Mouse (Mus musculus): ENCODE data around the gene Lima1. TPM values are rescaled to one million over a fixed set of nuclear protein-coding genes. Genes with fewer than 3 reads are reported as not detected.
"Not testable (repeated sequence)": the region's sequence is repeated elsewhere in the genome, so short reads cannot be mapped to it uniquely, and the experiment has no call there.

Gene Lima1
- polyA plus RNA-seq, 1 experiment from 2014 or later, result 19.9 TPM

DNA sequence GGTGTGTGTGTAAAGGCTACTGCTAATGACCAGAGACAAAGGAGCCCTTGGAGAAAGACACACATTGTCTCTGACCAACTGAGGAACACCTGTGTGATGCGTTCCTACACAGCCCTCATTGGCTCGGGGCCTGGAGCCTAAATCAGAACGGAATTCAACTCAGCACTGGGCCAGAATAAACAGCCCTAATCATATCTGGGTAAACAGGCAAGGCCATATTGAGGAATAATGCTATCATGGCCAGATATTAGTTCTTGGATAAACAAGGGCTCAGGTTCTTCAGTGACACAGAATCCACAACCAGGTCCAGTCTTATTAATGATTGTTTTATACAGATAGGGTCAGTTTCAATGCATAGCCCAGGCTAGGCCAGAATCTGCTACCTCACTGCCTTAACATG, 84.3 kb downstream of the Lima1 start:
- Histone ChIP-seq H3K27ac (ENCODE audit: low read length) (no peak overlapping the region), H3K9me3 (replicated peaks; ENCODE audit: control insufficient read depth, low read length) (no peaks in the 10 kb centered on the region), H3K4me2 (ENCODE audit: low read depth, low read length) (no peak overlapping the region), H3K27me3 (ENCODE audit: control insufficient read depth, insufficient read depth, low read length) (no peaks in the 10 kb centered on the region), H3K4me3 (ENCODE audit: low read length) (no peak overlapping the region), H3K36me3 (ENCODE audit: control insufficient read depth, insufficient read depth) (peaks cover 19% of the 10 kb centered on the region), H3K9ac (ENCODE audit: low read length) (no peak overlapping the region), H3K4me1 (ENCODE audit: control insufficient read depth, insufficient read depth, low read length) (0 out of 2 replicates have a peak, but pooled peaks cover 2% of the 10 kb centered on the region)
- ATAC-seq (replicated peaks; ENCODE audit: extremely low read depth, insufficient read depth, low FRiP score), result no peak
- 67% methylated on average over 3 of the region's 3 CpGs for whole genome bisulfite sequencing

GRCm38 (mm10) chr15:99790464-99790863, 84.8 kb downstream of the Lima1 start:
- Histone ChIP-seq H3K9me3 (replicated peaks; ENCODE audit: control insufficient read depth, low read length) (no peaks in the 10 kb centered on the region), H3K36me3 (ENCODE audit: control insufficient read depth, insufficient read depth) (peaks cover 16% of the 10 kb centered on the region), H3K9ac (ENCODE audit: low read length) (no peak overlapping the region), H3K27me3 (ENCODE audit: control insufficient read depth, insufficient read depth, low read length) (no peaks in the 10 kb centered on the region), H3K4me2 (ENCODE audit: low read depth, low read length) (no peak overlapping the region), H3K27ac (ENCODE audit: low read length) (no peak overlapping the region), H3K4me3 (ENCODE audit: low read length) (no peak overlapping the region), H3K4me1 (ENCODE audit: control insufficient read depth, insufficient read depth, low read length) (0 out of 2 replicates have a peak, but pooled peaks cover 2% of the 10 kb centered on the region)
- no peak for ATAC-seq (replicated peaks; ENCODE audit: extremely low read depth, insufficient read depth, low FRiP score)
- 93% methylated on average over 6 of the region's 6 CpGs for WGBS

DNA sequence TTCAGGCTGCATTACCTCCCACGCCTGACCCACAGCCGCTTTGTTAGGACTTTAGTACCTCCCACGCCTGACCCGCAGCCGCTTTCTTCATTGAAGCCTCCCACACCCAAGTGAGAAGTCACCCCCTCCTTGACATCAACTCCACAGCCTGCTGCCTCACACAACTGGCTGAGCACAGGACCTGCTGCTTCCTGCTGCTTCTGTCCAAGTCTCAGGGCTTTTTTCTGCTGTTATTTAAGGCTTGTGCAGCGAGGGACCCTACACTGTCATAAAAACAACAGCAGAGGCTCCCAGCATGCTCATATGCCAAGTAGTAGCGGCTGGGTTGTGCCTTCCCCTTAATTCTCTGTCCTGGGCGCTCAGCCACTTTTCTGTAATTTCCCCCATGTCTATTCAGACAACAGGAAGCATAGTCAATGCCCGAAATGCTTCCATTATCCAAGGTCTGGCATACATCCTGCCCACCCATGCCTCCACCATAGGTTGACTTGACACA, 87.6 kb downstream of the Lima1 start:
- Histone ChIP-seq H3K36me3 (ENCODE audit: control insufficient read depth, insufficient read depth) (peaks cover 18% of the 10 kb centered on the region), H3K27ac (ENCODE audit: low read length) (peak overlapping the region; percentile 47)
- ATAC-seq (replicated peaks; ENCODE audit: extremely low read depth, insufficient read depth, low FRiP score), result no peak

DNA sequence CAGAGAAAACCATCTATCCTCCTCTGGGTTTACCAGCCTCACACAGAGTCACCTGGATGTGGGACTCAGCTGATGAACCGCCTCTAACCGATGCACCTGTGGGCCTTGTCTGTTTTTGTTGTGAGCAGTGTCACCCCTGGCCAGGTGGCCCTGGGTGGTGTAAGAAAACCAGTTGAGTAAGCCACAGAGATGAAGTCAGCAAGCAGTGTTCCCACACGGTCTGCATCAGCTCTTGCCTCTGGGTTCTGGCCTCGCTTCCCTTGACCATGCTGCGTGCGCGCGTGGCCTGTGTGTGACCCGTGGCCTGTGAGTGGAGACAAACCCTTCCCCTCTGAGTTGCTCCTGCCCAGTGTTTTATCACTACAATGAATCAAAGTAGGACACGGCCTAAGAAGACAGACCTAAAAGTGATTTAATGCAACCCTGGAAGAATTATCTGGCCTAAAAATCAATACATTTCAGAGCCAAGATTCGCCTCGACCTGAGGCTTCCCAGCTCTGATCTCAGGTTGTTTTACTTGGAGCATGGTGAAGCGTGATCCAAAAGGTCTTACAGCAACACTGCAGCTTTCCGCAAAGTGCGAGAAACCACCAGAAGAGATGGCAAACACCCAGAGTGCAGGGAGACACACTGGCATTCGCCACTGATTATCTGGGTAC, 96.5 kb downstream of the Lima1 start:
- H3K27ac ChIP-seq (ENCODE audit: low read length), result no peak overlapping the region
- ATAC-seq (replicated peaks; ENCODE audit: extremely low read depth, insufficient read depth, low FRiP score), result 0 out of 2 replicates have a peak, but pooled peaks have one; percentile 18
- no peaks in the 10 kb centered on the region for H3K4me1 ChIP-seq (ENCODE audit: control insufficient read depth, insufficient read depth, low read length)
- H3K4me2 ChIP-seq (ENCODE audit: low read depth, low read length), result no peak overlapping the region
- H3K9me3 ChIP-seq (replicated peaks; ENCODE audit: control insufficient read depth, low read length), result no peaks in the 10 kb centered on the region
- H3K27me3 ChIP-seq (ENCODE audit: control insufficient read depth, insufficient read depth, low read length), result no peaks in the 10 kb centered on the region
- no peak overlapping the region for H3K4me3 ChIP-seq (ENCODE audit: low read length)
- peaks cover 24% of the 10 kb centered on the region for H3K36me3 ChIP-seq (ENCODE audit: control insufficient read depth, insufficient read depth)
- no peak overlapping the region for H3K9ac ChIP-seq (ENCODE audit: low read length)
- WGBS, result 89% methylated on average over 16 of the region's 16 CpGs

More for the DNA sequence above, 87.6 kb downstream of the Lima1 start:
- no peaks in the 10 kb centered on the region for H3K9me3 ChIP-seq (replicated peaks; ENCODE audit: control insufficient read depth, low read length)
- H3K27me3 ChIP-seq (ENCODE audit: control insufficient read depth, insufficient read depth, low read length), result no peaks in the 10 kb centered on the region
- WGBS, result 62% methylated on average over 9 of the region's 9 CpGs
- H3K4me2 ChIP-seq (ENCODE audit: low read depth, low read length), result no peak overlapping the region
- H3K4me1 ChIP-seq (ENCODE audit: control insufficient read depth, insufficient read depth, low read length), result 0 out of 2 replicates have a peak, but pooled peaks cover 2% of the 10 kb centered on the region
- no peak overlapping the region for H3K9ac ChIP-seq (ENCODE audit: low read length)
- no peak overlapping the region for H3K4me3 ChIP-seq (ENCODE audit: low read length)

- no peak overlapping the region for H3K4me3 ChIP-seq (ENCODE audit: low read length)
- H3K4me1 ChIP-seq (ENCODE audit: control insufficient read depth, insufficient read depth, low read length), result no peaks in the 10 kb centered on the region
- no peak overlapping the region for H3K9ac ChIP-seq (ENCODE audit: low read length)
- no peak for ATAC-seq (replicated peaks; ENCODE audit: extremely low read depth, insufficient read depth, low FRiP score)
- no peaks in the 10 kb centered on the region for H3K9me3 ChIP-seq (replicated peaks; ENCODE audit: control insufficient read depth, low read length)
- peaks cover 21% of the 10 kb centered on the region for H3K36me3 ChIP-seq (ENCODE audit: control insufficient read depth, insufficient read depth)
- no peak overlapping the region for H3K27ac ChIP-seq (ENCODE audit: low read length)
- 34% methylated on average over 7 of the region's 7 CpGs for WGBS
- H3K4me2 ChIP-seq (ENCODE audit: low read depth, low read length), result no peak overlapping the region
- H3K27me3 ChIP-seq (ENCODE audit: control insufficient read depth, insufficient read depth, low read length), result no peaks in the 10 kb centered on the region
Observed at GRCm38 (mm10) chr15:99778148-99778547, 97.1 kb downstream of the Lima1 start.

DNA sequence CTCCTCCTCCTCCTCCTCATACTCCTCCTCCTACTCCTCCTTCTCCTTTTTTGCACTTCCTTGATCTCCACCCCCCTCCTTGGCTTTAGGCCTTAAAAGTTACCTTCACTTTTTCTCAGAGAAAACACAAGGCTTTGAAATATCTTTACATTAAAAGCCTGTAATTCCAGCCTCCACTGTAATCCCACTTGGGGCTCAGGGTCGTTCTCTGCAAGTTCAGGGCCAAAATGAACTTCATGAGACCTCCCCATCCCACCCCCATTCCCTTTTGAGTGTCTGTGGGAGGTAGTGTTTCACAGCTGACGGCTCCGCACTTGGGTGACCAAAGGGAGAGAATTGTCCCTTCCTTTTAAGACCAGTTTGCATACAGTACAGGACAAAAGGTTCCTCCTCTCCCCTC, 102.3 kb downstream of the Lima1 start:
- 47% methylated on average over 3 of the region's 3 CpGs for WGBS
- Histone ChIP-seq H3K4me2 (ENCODE audit: low read depth, low read length) (peak overlapping the region; percentile 73), H3K4me3 (ENCODE audit: low read length) (no peak overlapping the region), H3K9me3 (replicated peaks; ENCODE audit: control insufficient read depth, low read length) (no peaks in the 10 kb centered on the region), H3K27ac (ENCODE audit: low read length) (peak overlapping the region; percentile 35; the same call in 1 of the 2 replicates), H3K4me1 (ENCODE audit: control insufficient read depth, insufficient read depth, low read length) (0 out of 2 replicates have a peak, but pooled peaks cover 4% of the 10 kb centered on the region), H3K27me3 (ENCODE audit: control insufficient read depth, insufficient read depth, low read length) (no peaks in the 10 kb centered on the region), H3K9ac (ENCODE audit: low read length) (no peak overlapping the region), H3K36me3 (ENCODE audit: control insufficient read depth, insufficient read depth) (no peaks in the 10 kb centered on the region)
- ATAC-seq (replicated peaks; ENCODE audit: extremely low read depth, insufficient read depth, low FRiP score), result no peak

DNA sequence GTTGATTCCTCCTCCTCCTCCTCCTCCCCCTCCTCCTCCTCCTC, 102.6 kb downstream of the Lima1 start, which contains the start of gene Cers5:
TSS of gene Cers5 (minus strand) at position 5 of the 44 bp plus-strand sequence.
- H3K4me1 ChIP-seq (ENCODE audit: control insufficient read depth, insufficient read depth, low read length); ATAC-seq (replicated peaks; ENCODE audit: extremely low read depth, insufficient read depth, low FRiP score); H3K27me3 ChIP-seq (ENCODE audit: control insufficient read depth, insufficient read depth, low read length); H3K36me3 ChIP-seq (ENCODE audit: control insufficient read depth, insufficient read depth); H3K9me3 ChIP-seq (replicated peaks; ENCODE audit: control insufficient read depth, low read length): not testable (repeated sequence)
- peak within 1 kb of the TSS; percentile 73 for H3K4me2 ChIP-seq (ENCODE audit: low read depth, low read length)
- peak within 1 kb of the TSS; percentile 80 for H3K27ac ChIP-seq (ENCODE audit: low read length)
- peak within 1 kb of the TSS; percentile 86 for H3K9ac ChIP-seq (ENCODE audit: low read length)
- H3K4me3 ChIP-seq (ENCODE audit: low read length), result peak within 1 kb of the TSS; percentile 69

GRCm38 (mm10) chr15:99772277-99772880, 102.9 kb downstream of the Lima1 start:
- H3K4me3 ChIP-seq (ENCODE audit: low read length), result peak overlapping the region; percentile 69
- H3K9ac ChIP-seq (ENCODE audit: low read length), result peak overlapping the region; percentile 86
- H3K27ac ChIP-seq (ENCODE audit: low read length), result peak overlapping the region; percentile 80
- ATAC-seq (replicated peaks; ENCODE audit: extremely low read depth, insufficient read depth, low FRiP score), result peak; percentile 91
- no peaks in the 10 kb centered on the region for H3K27me3 ChIP-seq (ENCODE audit: control insufficient read depth, insufficient read depth, low read length)
- 0% methylated on average over 33 of the region's 41 CpGs for WGBS
- H3K4me2 ChIP-seq (ENCODE audit: low read depth, low read length), result peak overlapping the region; percentile 73
- H3K36me3 ChIP-seq (ENCODE audit: control insufficient read depth, insufficient read depth), result no peaks in the 10 kb centered on the region
- H3K9me3 ChIP-seq (replicated peaks; ENCODE audit: control insufficient read depth, low read length), result no peaks in the 10 kb centered on the region
- 0 out of 2 replicates have a peak, but pooled peaks cover 4% of the 10 kb centered on the region for H3K4me1 ChIP-seq (ENCODE audit: control insufficient read depth, insufficient read depth, low read length)

- WGBS, result under 1% methylated on average over 59 of the region's 59 CpGs
Observed at GRCm38 (mm10) chr15:99771601-99772276, 103.5 kb downstream of the Lima1 start.

More at GRCm38 (mm10) chr15:99771601-99772276, 103.5 kb downstream of the Lima1 start:
- H3K27ac ChIP-seq (ENCODE audit: low read length), result peak overlapping the region; percentile 80
- peak overlapping the region; percentile 73 for H3K4me2 ChIP-seq (ENCODE audit: low read depth, low read length)
- peak overlapping the region; percentile 69 for H3K4me3 ChIP-seq (ENCODE audit: low read length)
- H3K4me1 ChIP-seq (ENCODE audit: control insufficient read depth, insufficient read depth, low read length), result 0 out of 2 replicates have a peak, but pooled peaks cover 4% of the 10 kb centered on the region
- no peaks in the 10 kb centered on the region for H3K9me3 ChIP-seq (replicated peaks; ENCODE audit: control insufficient read depth, low read length)
- H3K36me3 ChIP-seq (ENCODE audit: control insufficient read depth, insufficient read depth), result no peaks in the 10 kb centered on the region
- peak; percentile 65 for ATAC-seq (replicated peaks; ENCODE audit: extremely low read depth, insufficient read depth, low FRiP score)
- H3K9ac ChIP-seq (ENCODE audit: low read length), result peak overlapping the region; percentile 86
- no peaks in the 10 kb centered on the region for H3K27me3 ChIP-seq (ENCODE audit: control insufficient read depth, insufficient read depth, low read length)
